Mouse (Mus musculus) ES-E14 (cell line): Measurements from ENCODE around the gene AY074887.

Experiments used
- CHD2 ChIP-seq: IDR thresholded peaks from 2 replicates; pipeline ENCODE4 v1.6.1; 2014; ENCODE audit warnings: mild to moderate bottlenecking, low read depth, low read length, inconsistent platforms
- ZC3H11A ChIP-seq: IDR thresholded peaks from 2 replicates; pipeline ENCODE4 v1.6.1; 2012; ENCODE audit warnings: low read depth, mild to moderate bottlenecking, inconsistent platforms, low read length, borderline replicate concordance

DNA sequence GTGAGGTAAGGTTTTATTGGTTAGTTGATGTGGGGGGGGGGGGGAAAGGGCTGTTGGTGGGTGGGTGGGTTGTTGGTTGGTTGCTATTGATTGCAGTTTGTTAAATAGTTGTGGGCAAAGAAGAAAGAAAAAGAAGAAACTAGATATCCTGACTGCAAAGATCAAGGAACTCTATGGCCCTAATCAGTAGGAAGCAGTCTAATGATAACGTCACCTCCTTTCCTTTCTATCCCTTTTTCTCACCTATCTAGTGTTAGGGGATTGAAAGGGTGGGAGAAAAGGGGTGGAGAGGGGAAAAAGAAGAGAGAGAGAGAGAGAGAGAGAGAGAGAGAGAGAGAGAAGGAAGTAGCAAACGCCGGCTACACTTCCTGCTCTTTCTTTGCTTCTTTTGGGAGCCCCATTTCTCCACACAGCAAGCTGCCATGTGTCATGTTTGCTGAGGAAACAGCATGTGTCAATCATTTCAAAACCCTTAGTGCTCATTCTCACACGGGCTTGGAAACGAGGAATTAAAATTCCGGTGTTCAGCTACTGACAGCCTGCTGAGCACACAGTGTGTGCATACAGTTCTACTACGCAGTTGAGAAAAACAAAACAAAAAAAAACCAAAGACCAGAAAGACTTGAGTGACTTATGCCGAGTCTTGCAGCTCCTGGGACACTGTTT, 19.3 kb upstream of the AY074887 start:
- TF ChIP-seq ZC3H11A (no peak), CHD2 (no peak)
